Mouse (Mus musculus) CH12.LX (cell line): Measurements from ENCODE around the gene Crip2. TPM values are rescaled to one million over a fixed set of nuclear protein-coding genes. Genes with fewer than 3 reads are reported as not detected.
A peak's percentile ranks its signal among the peaks of the same experiment; 100 is the strongest.

ENCODE experiments used
- DNase-seq: peaks from one replicate; pipeline ENCODE4 v3.0.0-alpha.2; 2013; ENCODE audit errors: extremely low read depth
- H3K27ac ChIP-seq: 2 replicates; pipeline ENCODE4 v1.5.1; 2012; ENCODE audit warnings: low read depth, mild to moderate bottlenecking, control low read depth, moderate library complexity; ENCODE audit not compliant: insufficient read depth
- H3K27me3 ChIP-seq: replicated peaks from 2 replicates; pipeline ENCODE3; 2012; ENCODE audit warnings: inconsistent platforms
- H3K36me3 ChIP-seq, 2 experiments: replicated peaks in 1 of 2; 2 replicates each; pipeline versions ENCODE3 to v1.6.1; 2012; ENCODE audit warnings: inconsistent platforms in 1 of 2, low read length in 1 of 2, mild to moderate bottlenecking in 1 of 2, mixed read lengths in 1 of 2, moderate library complexity in 1 of 2; ENCODE audit not compliant: control insufficient read depth in 1 of 2, insufficient read depth in 1 of 2
- H3K4me1 ChIP-seq, 2 experiments: 2 replicates each; pipeline ENCODE4 v1.6.1; 2012; ENCODE audit warnings: inconsistent platforms in 1 of 2, moderate library complexity in 1 of 2; ENCODE audit not compliant: insufficient read depth in 2 of 2, control insufficient read depth in 1 of 2
- H3K4me2 ChIP-seq: 2 replicates; pipeline ENCODE4 v1.6.1; 2012; ENCODE audit warnings: low read depth, mild to moderate bottlenecking, control low read depth; ENCODE audit not compliant: poor library complexity, insufficient read depth, severe bottlenecking
- H3K4me3 ChIP-seq, 3 experiments: fragments of 150-350 bp in 1 of 3; sonication (generic) in 1 of 3; replicated peaks in 1 of 3; 2 replicates each; pipeline versions ENCODE3 to v1.5.1; 2011 to 2012; ENCODE audit warnings: low read depth in 2 of 3, low read length in 2 of 3, mild to moderate bottlenecking in 2 of 3, moderate library complexity in 2 of 3, control low read depth in 1 of 3, improper control_type of control experiment in 1 of 3, inconsistent platforms in 1 of 3, mixed read lengths in 1 of 3; ENCODE audit not compliant: poor library complexity in 1 of 3
- H3K79me2 ChIP-seq: replicated peaks from 2 replicates; pipeline ENCODE4 v1.6.1; 2012; ENCODE audit warnings: mild to moderate bottlenecking, moderate library complexity; ENCODE audit not compliant: control insufficient read depth, poor library complexity, insufficient read depth, severe bottlenecking; ENCODE audit errors: extremely low read depth
- H3K9ac ChIP-seq: 2 replicates; pipeline ENCODE4 v1.6.1; 2012; ENCODE audit warnings: low read depth, mild to moderate bottlenecking, control low read depth, moderate library complexity; ENCODE audit not compliant: insufficient read depth
- H3K9me3 ChIP-seq: replicated peaks from 2 replicates; pipeline ENCODE3; 2012; ENCODE audit warnings: low read length, inconsistent platforms, mixed read lengths
- BHLHE40 ChIP-seq: IDR thresholded peaks from 2 replicates; pipeline ENCODE4 v1.6.1; 2011; ENCODE audit warnings: mild to moderate bottlenecking, low read depth, low read length, improper control_type of control experiment
- E2F4 ChIP-seq: IDR thresholded peaks from 2 replicates; pipeline ENCODE4 v1.6.1; 2011; ENCODE audit warnings: low read depth, low read length, improper control_type of control experiment; ENCODE audit not compliant: insufficient replicate concordance
- HCFC1 ChIP-seq: IDR thresholded peaks from 2 replicates; pipeline ENCODE4 v1.6.1; 2012; ENCODE audit warnings: low read depth, mild to moderate bottlenecking, inconsistent platforms, low read length, improper control_type of control experiment
- JUND ChIP-seq: conservative IDR thresholded peaks from 2 replicates; pipeline ENCODE4 v1.6.1; 2011; ENCODE audit warnings: low read depth, low read length, improper control_type of control experiment
- KAT2A ChIP-seq: IDR thresholded peaks from 2 replicates; pipeline ENCODE4 v1.6.1; 2012; ENCODE audit warnings: low read length, improper control_type of control experiment, inconsistent platforms; ENCODE audit not compliant: insufficient replicate concordance
- MAZ ChIP-seq: IDR thresholded peaks from 2 replicates; pipeline ENCODE4 v1.6.1; 2012; ENCODE audit warnings: low read depth, mild to moderate bottlenecking, inconsistent platforms, low read length, improper control_type of control experiment, moderate library complexity
- MXI1 ChIP-seq: IDR thresholded peaks from 2 replicates; pipeline ENCODE4 v1.6.1; 2011; ENCODE audit warnings: mild to moderate bottlenecking, low read depth, low read length, improper control_type of control experiment
- MYC ChIP-seq: IDR thresholded peaks from 2 replicates; pipeline ENCODE4 v1.6.1; 2011; ENCODE audit warnings: low read depth, mild to moderate bottlenecking, improper control_type of control experiment, low read length
- NRF1 ChIP-seq: IDR thresholded peaks from 2 replicates; pipeline ENCODE4 v1.6.1; 2014; ENCODE audit warnings: low read depth, mild to moderate bottlenecking, inconsistent platforms, low read length, improper control_type of control experiment, moderate library complexity
- RAD21 ChIP-seq: IDR thresholded peaks from 2 replicates; pipeline ENCODE4 v1.6.1; 2011; ENCODE audit warnings: low read depth, mild to moderate bottlenecking, low read length, improper control_type of control experiment, moderate library complexity
- RCOR1 ChIP-seq: conservative IDR thresholded peaks from 2 replicates; pipeline ENCODE4 v1.6.1; 2012; ENCODE audit warnings: low read depth, mild to moderate bottlenecking, inconsistent platforms, low read length, improper control_type of control experiment
- SIN3A ChIP-seq: IDR thresholded peaks from 2 replicates; pipeline ENCODE4 v1.6.1; 2012; ENCODE audit warnings: low read length, improper control_type of control experiment, inconsistent platforms
- UBTF ChIP-seq: IDR thresholded peaks from 2 replicates; pipeline ENCODE4 v1.6.1; 2012; ENCODE audit warnings: low read depth, mild to moderate bottlenecking, inconsistent platforms, low read length, improper control_type of control experiment, moderate library complexity
- USF1 ChIP-seq: IDR thresholded peaks from 2 replicates; pipeline ENCODE4 v1.6.1; 2014; ENCODE audit warnings: low read depth, mild to moderate bottlenecking, inconsistent platforms, low read length, improper control_type of control experiment
- ZKSCAN1 ChIP-seq: IDR thresholded peaks from 2 replicates; pipeline ENCODE4 v1.6.1; 2012; ENCODE audit warnings: low read depth, inconsistent platforms, low read length, improper control_type of control experiment, borderline replicate concordance
- ZMIZ1 ChIP-seq: IDR thresholded peaks from 2 replicates; pipeline ENCODE4 v1.6.1; 2012; ENCODE audit warnings: low read depth, mild to moderate bottlenecking, inconsistent platforms, low read length, improper control_type of control experiment
- dilution Hi-C: fragments of 300-500 bp; cut with MboI; formaldehyde crosslinking; loops from 2 replicates; pipeline ENCODE4 v1.14.3; 2020; ENCODE audit warnings: low sequenced_read_pairs; ENCODE audit not compliant: extremely low pct_unique_long_range_greater_than_20kb, extremely low pct_ligation_motif_present
- in situ Hi-C: fragments of 300-500 bp; cut with MboI; formaldehyde crosslinking; loops from 3 replicates; pipeline ENCODE4 v1.14.3; 2019; ENCODE audit warnings: low sequenced_read_pairs, low pct_ligation_motif_present, low pct_unique_long_range_greater_than_20kb, mixed read lengths
- polyA plus RNA-seq: library from polyadenylated mRNA; unstranded; fragments of >175 nt; gene quantifications from 2 replicates; pipeline ENCODE4 v1.2.1, GENCODE M21; 2012; ENCODE audit warnings: low read depth; ENCODE audit not compliant: insufficient read length
- total RNA-seq, 2 experiments: library from RNA; depleted of rRNA; stranded (reverse); fragments of 300-350 nt in 1 of 2; fragments of >200 nt in 1 of 2; gene quantifications; 2 replicates each; pipeline ENCODE4 v1.2.3; 2012 to 2014

Gene Crip2
- total RNA-seq (2012; rRNA removed): 6.8 and 7.7 TPM in 2 replicates
- 0.16 TPM in 1 of 2 replicates, not detected in the other for total RNA-seq (2014; rRNA removed)
- 0.89 and 1.9 TPM in 2 replicates for polyA plus RNA-seq

DNA sequence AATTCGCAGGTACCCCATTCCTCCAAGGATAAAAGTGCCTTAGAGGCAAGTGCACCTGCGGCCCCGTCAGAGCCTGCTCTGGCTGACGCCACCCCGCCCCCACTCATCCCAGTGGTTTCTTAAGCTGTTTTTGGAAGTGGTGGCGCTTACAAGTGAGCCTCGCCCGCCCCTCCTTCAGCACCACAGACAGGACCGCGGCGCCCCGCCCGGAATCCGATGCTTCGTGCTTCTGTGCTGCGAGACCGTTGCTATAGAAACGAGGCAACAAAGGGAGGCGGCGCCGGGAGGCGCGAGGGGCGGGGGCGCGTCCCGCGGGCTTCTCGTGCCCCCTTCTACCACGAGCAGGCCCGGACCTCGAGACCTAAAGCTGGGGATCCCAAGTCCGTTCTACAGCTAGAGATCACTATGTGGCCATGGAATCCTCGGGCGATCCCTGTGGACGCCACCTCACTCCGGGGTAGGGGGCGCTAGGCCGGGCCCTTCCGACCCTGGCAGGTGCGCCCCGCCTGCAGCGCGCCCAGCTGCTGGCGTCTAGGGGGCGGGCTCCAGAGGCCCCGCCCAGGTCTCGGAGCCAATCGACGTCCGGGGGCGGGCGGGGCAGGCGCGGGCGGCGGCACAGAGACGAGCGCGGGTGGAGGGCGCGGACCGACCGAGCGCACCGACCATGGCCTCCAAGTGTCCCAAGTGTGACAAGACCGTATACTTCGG, at the start of gene Crip2:
Crip2 (plus strand) TSS at position 329 of the 708 bp plus-strand sequence.
- TF ChIP-seq BHLHE40 (peak; percentile 22; the same call in 1 of the 2 replicates), RCOR1 (no peak), SIN3A (peak; percentile 83), NRF1 (peak; percentile 52; the same call in 1 of the 2 replicates), MAZ (0 out of 2 replicates have a peak, but pooled peaks have one; percentile 42), MYC (no peak), ZKSCAN1 (no peak), UBTF (no peak), E2F4 (no peak), MXI1 (peak; percentile 78)
- Histone ChIP-seq H3K9me3 (peaks cover 23% of the 10 kb centered on the region), H3K27me3 (no peaks in the 10 kb centered on the region), H3K4me2 (peak within 1 kb of the TSS; percentile 65), H3K27ac (no peak within 1 kb of the TSS), H3K36me3 (peaks cover 31 to 61% of the 10 kb centered on the region in 2 experiments), H3K4me3 (peak within 1 kb of the TSS in 2 of 3 experiments; percentile 20 to 57), H3K4me1 (peaks cover 0 to 7% of the 10 kb centered on the region in 2 experiments; a peak in 1 of 4 replicates), H3K79me2 (no peaks in the 10 kb centered on the region), H3K9ac (no peak within 1 kb of the TSS)
- no peak for DNase-seq
- in situ Hi-C loops (no loop called here), dilution Hi-C loops (no loop called here)

DNA sequence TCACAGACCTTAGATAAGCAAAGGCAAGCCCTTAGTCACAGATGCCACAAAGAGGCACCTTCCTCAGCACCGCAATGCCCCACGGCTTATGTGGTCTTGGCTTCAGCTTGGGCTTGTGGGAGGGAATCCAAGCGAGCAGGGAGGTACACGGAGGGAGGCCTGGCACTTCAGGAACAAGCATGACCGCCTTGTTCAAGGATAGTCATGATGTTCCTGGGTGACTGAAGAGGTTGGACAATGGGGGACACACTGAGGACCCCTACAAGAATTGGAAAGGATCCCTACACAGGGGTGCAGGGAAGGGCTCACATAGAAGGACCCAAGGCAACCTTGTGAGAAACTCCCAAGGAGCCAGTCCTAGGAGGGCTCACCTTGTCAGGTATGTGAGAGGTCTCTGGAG, 43.0 kb upstream of the Crip2 start:
- peaks cover 25 to 53% of the 10 kb centered on the region in 2 experiments for H3K4me1 ChIP-seq
- TF ChIP-seq RCOR1: no peak
- no peak for TF ChIP-seq KAT2A
- TF ChIP-seq ZMIZ1: no peak
- TF ChIP-seq HCFC1: no peak
- no peak for TF ChIP-seq JUND
- no peak for TF ChIP-seq SIN3A
- no peak for TF ChIP-seq RAD21
- TF ChIP-seq USF1: no peak
- TF ChIP-seq, all 38 proteins: peak for 0
- H3K27me3 ChIP-seq: peaks cover 2% of the 10 kb centered on the region
- no peak for DNase-seq
- H3K9ac ChIP-seq: no peak overlapping the region
- in situ Hi-C loops: no loop called here
- no peak overlapping the region for H3K4me2 ChIP-seq
- peaks cover 23% of the 10 kb centered on the region for H3K79me2 ChIP-seq
- dilution Hi-C loops: no loop called here
- H3K9me3 ChIP-seq: no peaks in the 10 kb centered on the region
- peaks cover 0 to 16% of the 10 kb centered on the region in 2 experiments for H3K36me3 ChIP-seq
- H3K27ac ChIP-seq: no peak overlapping the region
- H3K4me3 ChIP-seq: no peak overlapping the region
